Mouse (Mus musculus) cerebellum, adult 2 months (tissue): ENCODE measurements around the gene Gm44511.

ENCODE experiments used
- CTCF ChIP-seq: fragments of 200-500 bp; IDR thresholded peaks from 2 replicates; pipeline ENCODE4 v1.5.1; 2011; ENCODE audit warnings: low read depth, mild to moderate bottlenecking, control low read depth, low read length, moderate library complexity, borderline replicate concordance; ENCODE audit not compliant: insufficient read depth
- POLR2A ChIP-seq: fragments of 200-500 bp; IDR thresholded peaks from 2 replicates; pipeline ENCODE4 v1.6.1; 2011; ENCODE audit warnings: low read length, control low read depth, borderline replicate concordance; ENCODE audit not compliant: insufficient read depth

- no peak for TF ChIP-seq CTCF
- TF ChIP-seq POLR2A, result no peak
Observed at GRCm38 (mm10) chr6:128847401-128847800, 21.3 kb upstream of the Gm44511 start.
